ENCODE assay signal across 11 mouse cellular contexts in the genomic region with DNA sequence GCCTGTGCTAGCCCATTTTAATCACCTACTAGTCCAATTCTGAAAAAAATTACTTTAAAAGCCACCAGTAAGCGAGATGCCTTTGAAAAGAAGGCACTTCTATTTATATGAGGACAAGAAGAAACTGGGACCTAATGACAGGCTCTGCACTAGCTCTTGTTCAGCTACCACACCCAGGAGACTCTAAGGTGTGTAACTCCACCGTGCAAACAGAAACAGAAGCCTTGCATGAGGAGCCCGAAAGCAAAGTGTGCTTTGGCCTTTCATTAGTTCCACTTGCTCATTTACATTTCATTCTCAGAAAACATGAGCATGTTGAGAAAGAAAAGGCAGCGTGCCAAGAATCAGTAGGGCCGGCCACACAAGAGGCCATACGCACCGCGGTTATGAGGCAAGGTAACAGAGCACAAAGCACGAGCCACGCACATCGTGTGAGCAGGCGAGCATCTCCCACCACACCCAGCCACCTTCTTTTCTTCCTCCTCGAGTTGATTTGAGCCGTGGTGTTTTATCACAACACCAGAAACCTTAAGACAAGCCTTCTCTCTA. TPM values are rescaled to one million over a fixed set of nuclear protein-coding genes. Genes with fewer than 3 reads are reported as not detected.
A peak's percentile ranks its signal among the peaks of the same experiment; 100 is the strongest.
DNase-seq lines count a peak whose midpoint lies in the region; ATAC-seq and TF ChIP-seq lines count a peak whose summit lies in the region.
"Had no signal": no experiment of that assay in that cellular context is flagged by ENCODE, and none has a peak within 500 bp of the region (broad histone marks: within the 10 kb centered on the region; RNA-seq: fewer than 3 reads in every experiment).

No protein-coding gene starts in this region.

- H3K27ac ChIP-seq in lung, postnatal 0 days (ENCODE audit: low read length): peak overlapping the region; percentile 45
- H3K27ac ChIP-seq: forebrain, embryonic 10.5 days had no signal

- H3K4me1 ChIP-seq in lung, postnatal 0 days (ENCODE audit: insufficient read depth, low read depth, low read length): peaks cover 13% of the 10 kb centered on the region; the same call in 1 of the 2 replicates

- no peaks in the 10 kb centered on the region for H3K9me3 ChIP-seq in lung, postnatal 0 days (ENCODE audit: low read length)
- H3K9me3 ChIP-seq: forebrain, embryonic 10.5 days; megakaryocyte, embryonic 14.5 days had no signal

- no peak overlapping the region; the same call in 1 of the 2 replicates for H3K4me2 ChIP-seq in lung, postnatal 0 days (replicated peaks; ENCODE audit: low read depth, low read length)

- H3K36me3 ChIP-seq in lung, postnatal 0 days (ENCODE audit: insufficient read depth, low read length): no peaks in the 10 kb centered on the region
- H3K36me3 ChIP-seq: forebrain, embryonic 10.5 days had no signal

- no peaks in the 10 kb centered on the region for H3K27me3 ChIP-seq in lung, postnatal 0 days (replicated peaks; ENCODE audit: insufficient read depth, low read length)
- H3K27me3 ChIP-seq: megakaryocyte, embryonic 14.5 days had no signal

- TF ChIP-seq CTCF in lung, postnatal 0 days (IDR thresholded peaks at IDR 0.05): no peak

- no peak overlapping the region for H3K9ac ChIP-seq in lung, postnatal 0 days (replicated peaks; ENCODE audit: low read depth)

- H3K4me3 ChIP-seq in lung, postnatal 0 days (ENCODE audit: low read depth, low read length): no peak overlapping the region
- H3K4me3 ChIP-seq: forebrain, embryonic 10.5 days; megakaryocyte, embryonic 14.5 days had no signal

- TF ChIP-seq EP300 in lung, postnatal 0 days (IDR thresholded peaks at IDR 0.05): no peak

- 41% methylated on average over 14 of the region's 14 CpGs for WGBS in lung, postnatal 0 days

- peak; percentile 53 to 59 for DNase-seq in cerebellum, postnatal 10 days
- DNase-seq in cerebellum, postnatal 36 days: no peak
- peak; percentile 32 to 38 for DNase-seq in kidney, postnatal 36 days
- DNase-seq in kidney, adult 8-10 months: no peak
- DNase-seq in brain, adult 2 months (ENCODE audit: low read depth, low spot score): peak; percentile 27
- peak; percentile 87 for DNase-seq in lung, postnatal 0 days (ENCODE audit: low spot score)
- DNase-seq: gastrocnemius, postnatal 14 days had no signal

- ATAC-seq in lung, postnatal 0 days: peak; percentile 74
- ATAC-seq in frontal cortex, adult (ENCODE audit: low TSS enrichment): no peak
- no peak for ATAC-seq in monocyte, adult 5-6 weeks (replicated peaks; ENCODE audit: insufficient number of reproducible peaks, low FRiP score, low TSS enrichment, poor library complexity, severe bottlenecking)

RNA-seq across cellular contexts. Expression of a gene that starts 18.4 kb away (rescaled TPM):
- 32.5 and 35.4 TPM in 2 replicates for polyA plus RNA-seq in lung, postnatal 0 days (2015; fragmentation: Nextera tagmentation; extraction: Ambion mirVana)
- 20.8 to 45.9 TPM (median 22.8 TPM) in 3 replicates for total RNA-seq in monocyte, adult 5-6 weeks (2017)

Comparison
In these comparisons a context has a peak if more than half of its experiments do, and no peak if none do; other contexts are left out.
1. DNase-seq: peak in cerebellum, postnatal 10 days (2 of 2), kidney, postnatal 36 days (2 of 2), brain, adult 2 months (single experiment) and lung, postnatal 0 days (single experiment); none in cerebellum, postnatal 36 days (0 of 2) and kidney, adult 8-10 months (0 of 2).